Mouse (Mus musculus) Patski (cell line): ENCODE results near the gene Nkiras2. TPM values are rescaled to one million over a fixed set of nuclear protein-coding genes. Genes with fewer than 3 reads are reported as not detected.
"Not testable (repeated sequence)": the region's sequence is repeated elsewhere in the genome, so short reads cannot be mapped to it uniquely, and the experiment has no call there.

Experiments
- ATAC-seq: fragments of 100-300 bp; one replicate; pipeline ENCODE4 v1.8.0; 2021
- CTCF ChIA-PET: fragments of 350-600 bp; sonication (Branson Sonifier 250); formaldehyde crosslinking; loops from one replicate; lab custom pipeline; 2022; ENCODE audit warnings: inconsistent platforms; lab: Charles Lee
- POLR2A ChIA-PET: fragments of 350-600 bp; sonication (Branson Sonifier 250); formaldehyde crosslinking; loops from one replicate; lab custom pipeline; 2022; ENCODE audit warnings: antibody characterized with exemption, inconsistent platforms; lab: Charles Lee
- DNase-seq: peaks from one replicate; pipeline ENCODE4 v3.0.0-alpha.2; 2011; ENCODE audit warnings: low read depth, low spot score
- H3K27me3 ChIP-seq: fragments of 371-371 bp; one replicate; pipeline ENCODE4 v1.5.1; 2021
- CTCF ChIP-seq: fragments of 100-300 bp; IDR thresholded peaks from one replicate; pipeline ENCODE4 v1.5.1; 2021
- in situ Hi-C: fragments of 300-500 bp; cut with MboI; formaldehyde crosslinking; loops from 3 replicates; pipeline ENCODE4 v1.11.1; 2018; ENCODE audit warnings: low pct_unique_long_range_greater_than_20kb, mixed read lengths
- polyA plus RNA-seq: library from polyadenylated mRNA; unstranded; gene quantifications from one replicate; pipeline ENCODE4 v1.2.3, GENCODE M21; 2021

The Nkiras2 gene
- polyA plus RNA-seq, 1 experiment from 2014 or later, result 36.5 TPM

DNA sequence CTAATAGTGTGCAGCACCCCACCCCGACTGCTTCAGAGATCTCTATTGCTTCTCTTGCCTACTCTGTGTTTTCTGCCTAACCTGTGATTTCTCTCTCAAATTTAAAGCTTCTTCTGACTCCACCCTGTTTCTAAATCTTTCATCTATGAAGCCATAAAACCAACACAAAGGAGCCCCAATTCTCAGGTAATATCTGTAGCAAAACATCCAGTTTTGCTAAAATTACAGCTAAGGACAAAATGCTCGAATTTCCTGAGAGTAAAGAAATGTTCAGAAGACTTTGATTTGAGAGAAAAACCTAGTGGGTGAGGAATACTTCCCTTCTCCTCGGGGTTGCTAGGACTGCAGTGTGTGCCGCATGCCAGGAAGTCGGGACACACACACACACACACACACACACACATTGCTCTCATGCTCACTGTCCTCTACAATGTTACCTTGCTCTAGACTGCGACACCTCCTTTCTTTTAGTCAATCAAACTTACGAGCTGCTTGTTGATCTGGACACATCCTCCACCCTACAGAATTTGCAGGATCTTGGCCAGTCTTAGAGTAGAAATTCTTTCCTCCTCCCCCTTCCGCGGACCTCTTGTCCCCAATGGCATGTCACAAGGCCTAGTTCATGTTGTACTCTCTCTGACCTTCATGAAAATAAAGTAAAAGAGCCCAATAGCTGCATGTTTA, 8.9 kb upstream of the Nkiras2 start:
- H3K27me3 ChIP-seq, result no peaks in the 10 kb centered on the region
- DNase-seq (no peak), ATAC-seq (no peak)
- POLR2A ChIA-PET, result interaction anchor here (0.8 to 1.2 kb wide), 2 partner anchors 8 to 16 kb away, joined by 3 read pairs; partner anchors contain the start of gene Nkiras2
- in situ Hi-C loops, result no loop called here
- CTCF ChIA-PET, result interaction anchor here (1.5 to 1.8 kb wide), 2 partner anchors 8 to 13 kb away, joined by 4 to 5 read pairs; partner anchors contain the start of gene Nkiras2
- TF ChIP-seq CTCF, result no peak

DNA sequence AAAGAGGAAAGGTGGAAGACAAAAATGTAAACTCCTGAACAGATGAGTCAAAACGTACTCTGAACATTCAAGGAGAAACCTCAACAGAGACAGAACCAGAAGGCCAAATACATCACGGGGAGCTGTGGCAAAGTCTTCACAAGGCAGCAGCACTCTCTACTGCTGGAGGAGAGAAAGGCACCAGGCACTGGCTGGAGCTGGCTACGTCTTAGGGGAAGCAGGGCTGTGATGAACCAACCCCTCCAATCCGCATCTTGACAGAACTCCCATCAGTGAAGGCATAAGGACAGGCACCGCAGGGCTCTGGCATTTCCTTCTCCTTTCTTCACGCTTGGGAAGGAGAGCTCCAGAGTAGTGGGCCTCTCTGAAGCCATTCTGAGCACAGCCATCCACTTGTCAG, 7.4 kb upstream of the Nkiras2 start:
- ATAC-seq (no peak), DNase-seq (no peak)
- in situ Hi-C loops, result no loop called here
- no peaks in the 10 kb centered on the region for H3K27me3 ChIP-seq
- ChIA-PET POLR2A (interaction anchor here (0.6 to 0.7 kb wide), 2 partner anchors 101 to 184 kb away, joined by 4 to 6 read pairs; partner anchors contain the start of gene Kat2a), CTCF (interaction anchor here (0.7 to 1.8 kb wide), 5 partner anchors 8 to 29 kb away, joined by 3 to 4 read pairs (median 3); no protein-coding TSS in a partner anchor)
- TF ChIP-seq CTCF, result no peak

DNA sequence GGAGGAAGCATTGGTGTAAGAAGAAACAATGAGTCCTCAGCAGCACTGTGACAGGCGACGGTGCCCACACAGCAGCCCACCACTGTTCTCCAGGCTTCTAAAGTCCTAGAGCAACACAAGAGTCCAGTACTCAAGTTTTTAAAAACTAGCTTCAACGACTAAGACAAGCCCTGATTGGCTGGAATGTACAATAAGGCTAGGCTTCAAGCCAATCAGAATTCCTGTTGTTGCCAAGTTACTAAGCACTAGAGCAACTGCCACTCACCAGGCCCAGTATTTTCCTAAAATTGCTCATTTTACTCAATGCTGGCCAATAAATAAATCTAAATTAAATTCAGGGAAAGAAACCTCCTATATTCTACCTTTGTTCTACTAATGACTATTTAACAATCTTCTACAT, 5.8 kb upstream of the Nkiras2 start:
- POLR2A ChIA-PET, result no interaction called here
- no peak for ATAC-seq
- no peak for DNase-seq
- CTCF ChIA-PET, result interaction anchor here (1.8 kb wide), 1 partner anchor 28 kb away, joined by 4 read pairs; no protein-coding TSS in a partner anchor
- in situ Hi-C loops, result no loop called here
- no peak for TF ChIP-seq CTCF
- H3K27me3 ChIP-seq, result no peaks in the 10 kb centered on the region

DNA sequence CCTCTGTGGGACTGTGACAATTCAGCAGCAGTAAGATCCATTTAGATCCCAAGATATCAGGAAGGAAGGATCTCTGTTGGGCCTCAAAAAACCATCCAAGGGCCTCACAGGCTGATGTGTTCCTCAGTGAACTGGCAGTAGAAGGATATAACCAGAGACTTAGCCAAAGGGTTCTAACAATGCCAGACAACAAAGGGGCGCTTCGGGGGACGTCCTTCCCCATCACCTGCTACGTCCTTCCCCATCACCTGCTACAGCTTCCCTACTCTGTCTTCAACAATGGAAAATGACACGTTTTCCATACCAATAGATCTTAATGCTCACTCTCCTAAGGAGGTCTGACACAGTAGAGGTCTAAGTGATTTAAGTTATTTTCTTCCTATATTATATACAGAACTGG, 2.7 kb upstream of the Nkiras2 start:
- in situ Hi-C loops, result no loop called here
- DNase-seq, result no peak
- TF ChIP-seq CTCF, result no peak
- ChIA-PET POLR2A (interaction anchor here (0.5 to 0.7 kb wide), 2 partner anchors 91 to 114 kb away, joined by 3 to 4 read pairs; no protein-coding TSS in a partner anchor), CTCF (no interaction called here)
- no peaks in the 10 kb centered on the region for H3K27me3 ChIP-seq
- no peak for ATAC-seq

DNA sequence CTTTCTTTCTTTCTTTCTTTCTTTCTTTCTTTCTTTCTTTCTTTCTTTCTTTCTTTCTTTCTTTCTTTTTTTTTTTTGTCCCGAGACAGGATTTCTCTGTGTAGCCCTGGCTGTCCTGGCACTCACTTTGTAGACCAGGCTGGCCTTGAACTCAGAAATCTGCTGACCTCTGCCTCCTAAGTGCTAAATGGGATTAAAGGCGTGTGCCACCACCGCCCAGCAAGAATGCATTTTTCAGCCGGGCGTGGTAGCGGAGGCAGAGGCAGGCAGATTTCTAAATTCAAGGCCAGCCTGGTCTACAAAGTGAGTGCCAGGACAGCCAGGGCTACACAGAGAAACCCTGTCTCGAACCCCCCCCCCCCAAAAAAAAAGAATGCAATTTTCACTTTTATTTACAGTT, 2.2 kb upstream of the Nkiras2 start:
- DNase-seq, CTCF ChIA-PET, in situ Hi-C loops, H3K27me3 ChIP-seq, ATAC-seq: not testable (repeated sequence)
- POLR2A ChIA-PET, result interaction anchor here (0.5 to 0.7 kb wide), 2 partner anchors 91 to 114 kb away, joined by 3 to 4 read pairs; no protein-coding TSS in a partner anchor

DNA sequence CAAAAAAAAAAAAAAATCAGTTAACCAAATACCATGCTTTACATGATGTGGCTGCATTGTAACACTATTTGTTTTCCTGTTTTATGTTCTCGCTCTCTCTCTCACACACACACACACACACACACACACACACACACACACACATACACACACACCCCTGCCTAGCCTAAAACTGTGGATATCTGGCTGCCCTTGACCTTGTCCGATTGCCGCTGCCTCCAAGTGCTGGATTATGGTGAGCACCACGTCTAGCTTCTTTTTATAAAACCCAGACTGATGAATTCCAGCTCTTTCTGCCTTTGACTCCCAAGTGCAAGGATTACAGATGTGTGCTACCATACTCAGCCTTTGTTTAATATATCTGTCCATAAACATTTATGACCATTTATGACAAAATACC, 1.6 kb upstream of the Nkiras2 start:
- POLR2A ChIA-PET, result interaction anchor here (0.6 kb wide), 1 partner anchor 1176 kb away, joined by 3 read pairs; no protein-coding TSS in a partner anchor
- H3K27me3 ChIP-seq, result no peaks in the 10 kb centered on the region
- no peak for TF ChIP-seq CTCF
- in situ Hi-C loops, result no loop called here
- DNase-seq (no peak), ATAC-seq (no peak)
- CTCF ChIA-PET, result interaction anchor here (1.9 kb wide), 1 partner anchor 8 kb away, joined by 5 read pairs; no protein-coding TSS in a partner anchor

DNA sequence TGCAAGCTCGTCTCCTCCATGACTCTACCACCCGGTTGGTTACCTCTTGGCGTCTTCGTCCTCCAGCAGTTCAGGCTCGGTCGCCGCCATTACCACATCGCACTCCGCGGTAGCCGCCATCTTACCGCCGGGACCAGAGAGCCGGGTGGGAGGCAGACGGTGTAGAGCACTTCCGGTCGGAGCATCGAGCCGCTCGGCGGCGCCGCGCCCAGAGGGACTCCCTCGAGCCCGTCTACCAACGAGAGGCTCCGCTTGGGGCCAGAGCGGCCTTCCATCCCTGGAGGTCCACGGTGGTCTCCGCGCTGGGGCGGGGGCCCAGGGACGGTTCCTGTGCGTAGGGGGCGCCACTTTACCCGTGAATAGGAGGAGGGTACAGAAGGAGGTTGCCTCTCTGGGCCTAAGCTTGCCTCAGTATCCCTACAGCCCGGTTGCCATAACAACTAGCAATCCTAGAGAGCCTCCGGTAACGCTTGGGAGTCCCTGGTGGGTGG, 486 bp downstream of the Nkiras2 start:
- POLR2A ChIA-PET, result interaction anchor here (0.7 to 1.7 kb wide), 4 partner anchors 13 to 43 kb away, joined by 3 to 7 read pairs (median 4); no protein-coding TSS in a partner anchor
- H3K27me3 ChIP-seq, result no peaks in the 10 kb centered on the region
- ATAC-seq, result peak; percentile 68
- in situ Hi-C loops, result no loop called here
- CTCF ChIA-PET, result interaction anchor here (1.0 kb wide), 1 partner anchor 82 kb away, joined by 3 read pairs; no protein-coding TSS in a partner anchor
- DNase-seq, result peak; percentile 68
- TF ChIP-seq CTCF, result peak; percentile 89

DNA sequence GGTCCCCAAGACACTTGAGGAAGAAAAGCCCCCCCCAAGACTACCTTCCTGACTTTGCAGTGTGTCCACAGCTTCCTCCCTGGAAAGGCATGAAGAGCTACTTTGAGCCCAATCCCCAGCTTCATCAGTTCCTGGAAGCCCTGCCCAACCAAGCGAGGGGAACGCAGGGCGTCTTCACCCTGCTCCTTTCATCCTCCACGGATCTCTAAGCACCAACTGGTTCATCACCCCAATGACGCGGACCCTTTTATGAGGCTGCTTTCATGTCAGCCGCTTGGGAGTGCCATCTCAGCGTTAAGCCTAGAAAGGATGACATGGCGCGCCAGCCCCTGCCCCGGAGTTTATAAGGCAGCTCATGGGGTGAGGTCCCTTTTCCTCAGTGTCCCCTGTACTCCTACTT, 938 bp downstream of the Nkiras2 start, which contains the start of gene Dnajc7:
Dnajc7 (minus strand) TSS at position 187 of the 400 bp plus-strand sequence.
- POLR2A ChIA-PET, result interaction anchor here (1.2 to 1.7 kb wide), 4 partner anchors 13 to 40 kb away, joined by 3 to 7 read pairs (median 4); no protein-coding TSS in a partner anchor

DNA sequence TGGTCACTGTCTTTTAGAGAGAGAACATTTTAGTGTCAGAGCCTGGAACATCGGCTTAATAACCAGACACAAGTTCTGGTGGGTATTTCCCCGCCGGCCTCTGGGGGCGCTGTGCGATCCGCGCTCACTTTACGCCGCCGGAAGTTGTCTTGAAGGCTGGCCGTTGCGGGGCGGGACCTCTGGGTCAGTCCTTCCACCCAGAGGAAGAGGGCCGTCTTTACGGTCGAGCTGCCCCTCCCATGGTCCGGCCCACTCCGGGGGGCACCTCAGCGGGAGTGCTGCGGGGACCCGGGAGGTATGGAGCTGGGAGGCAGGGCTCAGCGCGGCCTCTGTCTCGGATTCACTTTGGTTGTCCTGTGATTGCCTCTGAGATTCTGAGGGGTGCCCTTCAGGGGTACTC, 3.7 kb downstream of the Nkiras2 start:
- in situ Hi-C loops, result loop anchor here (5.0 kb wide), 1 partner anchor 75 kb away; no protein-coding TSS in a partner anchor
- POLR2A ChIA-PET, result interaction anchor here (1.5 kb wide), 1 partner anchor 20 kb away, joined by 4 read pairs; no protein-coding TSS in a partner anchor
- peak; percentile 99 for TF ChIP-seq CTCF
- no peaks in the 10 kb centered on the region for H3K27me3 ChIP-seq
- ATAC-seq, result peak; percentile 30
- peak; percentile 65 for DNase-seq
- CTCF ChIA-PET, result interaction anchor here (0.7 to 1.1 kb wide), 3 partner anchors 12 to 81 kb away, joined by 3 to 4 read pairs (median 3); partner anchors contain the start of gene Dhx58

More for the DNA sequence above, 938 bp downstream of the Nkiras2 start, which contains the start of gene Dnajc7:
- in situ Hi-C loops, result loop anchor here (5.0 kb wide), 1 partner anchor 77 kb away; no protein-coding TSS in a partner anchor
- CTCF ChIA-PET, result interaction anchor here (1.0 to 1.1 kb wide), 2 partner anchors 13 to 82 kb away, joined by 3 read pairs; no protein-coding TSS in a partner anchor
- ATAC-seq (no peak), DNase-seq (no peak)
- H3K27me3 ChIP-seq, result no peaks in the 10 kb centered on the region
- no peak for TF ChIP-seq CTCF

DNA sequence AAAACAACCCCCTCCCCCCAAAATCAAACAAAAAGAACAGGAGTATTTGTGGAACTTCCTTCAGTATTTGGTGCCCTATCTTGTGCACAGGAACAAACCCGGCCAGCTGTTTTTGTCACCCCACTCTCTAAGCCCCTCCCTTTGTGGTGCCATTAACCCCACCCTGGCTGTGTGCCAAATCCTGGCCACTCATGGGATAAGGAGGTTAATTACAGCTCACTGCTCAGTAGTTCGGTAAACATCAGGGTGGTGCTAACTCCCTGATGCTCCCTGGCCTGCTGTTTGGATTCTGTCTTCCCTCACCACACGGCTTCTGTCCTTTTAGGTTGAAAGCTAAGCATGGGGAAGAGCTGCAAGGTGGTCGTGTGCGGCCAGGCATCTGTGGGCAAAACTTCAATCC, 4.8 kb downstream of the Nkiras2 start:
- ChIA-PET CTCF (interaction anchor here (0.8 kb wide), 1 partner anchor 9 kb away, joined by 3 read pairs; no protein-coding TSS in a partner anchor), POLR2A (interaction anchor here (1.5 kb wide), 1 partner anchor 19 kb away, joined by 4 read pairs; no protein-coding TSS in a partner anchor)
- in situ Hi-C loops, result loop anchor here (5.0 kb wide), 1 partner anchor 73 kb away; no protein-coding TSS in a partner anchor
- DNase-seq (no peak), ATAC-seq (no peak)
- no peak for TF ChIP-seq CTCF
- no peaks in the 10 kb centered on the region for H3K27me3 ChIP-seq
